Mouse (Mus musculus): ENCODE results near the gene Cela3a. TPM values are rescaled to one million over a fixed set of nuclear protein-coding genes. Genes with fewer than 3 reads are reported as not detected.

The Cela3a gene
- polyA plus RNA-seq, 1 experiment from 2014 or later = not detected

DNA sequence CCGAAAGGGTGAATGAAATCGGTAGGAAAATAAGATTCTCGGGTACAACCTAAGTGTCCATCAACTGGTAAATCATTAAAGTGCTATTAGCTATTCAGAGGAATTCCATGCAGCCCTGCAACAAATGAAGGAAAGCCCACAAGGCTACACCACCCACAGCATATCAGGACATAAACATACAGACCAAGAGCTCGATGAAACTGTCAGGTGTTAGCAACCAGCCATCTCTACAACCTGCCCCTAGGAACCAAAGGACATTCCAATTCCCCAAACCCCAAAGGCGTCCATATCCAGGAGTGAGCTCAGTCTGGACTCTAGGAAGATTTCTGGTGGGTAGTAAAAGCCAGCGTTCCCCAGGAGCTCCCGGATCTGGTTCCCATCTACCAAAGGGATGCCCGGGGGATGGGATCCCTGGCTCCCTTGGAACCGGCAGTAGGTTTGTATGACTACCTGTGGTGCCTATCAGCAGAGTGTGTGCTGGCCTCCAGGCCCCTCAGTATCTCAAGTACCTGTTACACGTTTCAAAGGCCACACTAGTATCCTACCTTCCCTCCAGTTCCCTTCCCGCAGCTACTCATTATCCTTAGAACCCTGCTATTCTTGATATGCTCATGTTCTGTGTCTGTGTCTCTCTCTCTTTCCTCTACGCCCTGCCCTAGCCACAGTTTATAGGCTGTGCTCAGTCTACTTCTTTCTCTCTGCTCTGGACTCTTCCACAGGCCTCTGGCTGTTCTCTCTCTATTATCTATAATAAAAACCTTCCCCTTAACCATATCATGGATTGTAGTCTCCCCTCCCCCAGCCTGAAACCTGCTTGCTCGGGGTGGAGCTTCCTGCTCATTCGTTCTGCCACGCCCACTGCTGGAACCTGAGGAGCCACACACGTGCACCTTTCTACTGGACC lies 28.6 kb downstream of the Cela3a start:
- Histone ChIP-seq H3K36me3 (ENCODE audit: control insufficient read depth, insufficient read depth, low read length) (no peaks in the 10 kb centered on the region), H3K9me3 (ENCODE audit: control insufficient read depth, low read length) (no peaks in the 10 kb centered on the region), H3K4me3 (ENCODE audit: low read depth, low read length) (no peak overlapping the region), H3K4me1 (ENCODE audit: control insufficient read depth, insufficient read depth, low read length) (peaks cover under 1% of the 10 kb centered on the region; the same call in 1 of the 2 replicates), H3K27me3 (replicated peaks; ENCODE audit: control insufficient read depth, insufficient read depth, low read length) (no peaks in the 10 kb centered on the region), H3K27ac (replicated peaks; ENCODE audit: low read depth, low read length) (0 out of 2 replicates have a peak overlapping the region, but pooled peaks have one; percentile 8), H3K4me2 (ENCODE audit: low read depth, low read length) (peak overlapping the region; percentile 16; the same call in 1 of the 2 replicates), H3K9ac (ENCODE audit: low read depth, low read length) (no peak overlapping the region)
- DNase-seq (ENCODE audit: low spot score) (no peak), ATAC-seq (ENCODE audit: low read depth) (peak; percentile 37; the same call in 1 of the 2 replicates)
- 26% methylated on average over 15 of the region's 16 CpGs for WGBS

DNA sequence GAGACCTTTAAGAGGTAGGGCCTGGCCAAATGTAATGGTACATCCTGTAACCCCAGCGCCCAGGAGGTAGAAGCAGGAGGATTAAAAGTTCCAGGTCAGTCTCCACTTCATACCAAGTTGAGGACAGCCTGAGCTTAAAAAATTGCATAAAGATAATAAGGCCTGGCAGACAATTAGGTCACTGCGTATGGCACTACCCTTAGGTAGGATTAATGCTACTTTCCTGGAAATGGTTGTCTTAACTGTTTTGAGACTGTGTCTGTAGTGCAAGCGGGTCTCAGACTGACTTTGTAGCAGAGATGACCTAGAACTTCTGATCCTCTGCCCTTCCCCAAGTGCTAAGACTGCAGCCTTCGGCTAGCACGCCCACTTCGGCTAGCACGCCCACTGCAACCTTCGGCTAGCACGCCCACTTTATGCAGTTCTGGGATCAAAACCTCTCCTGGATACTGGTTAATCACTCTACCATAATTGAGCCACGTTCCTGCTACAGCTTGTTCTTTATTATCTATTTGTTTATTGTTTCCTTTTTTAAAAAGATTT lies 29.8 kb downstream of the Cela3a start:
- no peaks in the 10 kb centered on the region for H3K27me3 ChIP-seq (replicated peaks; ENCODE audit: control insufficient read depth, insufficient read depth, low read length)
- H3K4me2 ChIP-seq (ENCODE audit: low read depth, low read length) = no peak overlapping the region
- H3K27ac ChIP-seq (replicated peaks; ENCODE audit: low read depth, low read length) = no peak overlapping the region
- ATAC-seq (ENCODE audit: low read depth) = no peak
- H3K9ac ChIP-seq (ENCODE audit: low read depth, low read length) = no peak overlapping the region
- H3K9me3 ChIP-seq (ENCODE audit: control insufficient read depth, low read length) = no peaks in the 10 kb centered on the region
- no peak for DNase-seq (ENCODE audit: low spot score)
- H3K4me1 ChIP-seq (ENCODE audit: control insufficient read depth, insufficient read depth, low read length) = peaks cover 9% of the 10 kb centered on the region; the same call in 1 of the 2 replicates
- no peaks in the 10 kb centered on the region for H3K36me3 ChIP-seq (ENCODE audit: control insufficient read depth, insufficient read depth, low read length)
- no peak overlapping the region for H3K4me3 ChIP-seq (ENCODE audit: low read depth, low read length)
- WGBS = 87% methylated on average over 10 of the region's 10 CpGs

DNA sequence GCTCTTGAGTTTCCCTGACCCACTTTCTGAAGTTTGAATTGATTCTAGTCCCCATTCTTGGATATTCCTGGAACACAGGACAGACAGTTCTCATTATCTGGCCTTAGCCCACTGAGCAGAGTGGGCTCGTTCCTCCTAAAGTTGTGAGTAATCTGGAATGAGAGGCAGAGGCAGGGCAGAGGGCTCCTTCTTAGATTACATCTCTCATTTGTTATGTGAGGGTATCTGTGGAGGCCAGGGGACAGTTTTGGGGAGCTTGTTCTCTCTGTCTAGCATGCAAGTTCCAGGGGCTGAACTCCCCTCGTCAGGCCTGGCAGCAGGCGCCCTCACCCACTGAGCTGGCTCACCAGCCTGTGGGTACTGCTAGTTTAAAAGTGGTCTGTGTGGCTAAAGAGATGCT lies 30.5 kb downstream of the Cela3a start:
- no peak overlapping the region for H3K9ac ChIP-seq (ENCODE audit: low read depth, low read length)
- H3K36me3 ChIP-seq (ENCODE audit: control insufficient read depth, insufficient read depth, low read length) = no peaks in the 10 kb centered on the region
- WGBS = 79% methylated on average over 3 of the region's 3 CpGs
- H3K27ac ChIP-seq (replicated peaks; ENCODE audit: low read depth, low read length) = no peak overlapping the region
- DNase-seq (ENCODE audit: low spot score) (no peak), ATAC-seq (ENCODE audit: low read depth) (no peak)
- H3K4me3 ChIP-seq (ENCODE audit: low read depth, low read length) = no peak overlapping the region
- peaks cover 9% of the 10 kb centered on the region; the same call in 1 of the 2 replicates for H3K4me1 ChIP-seq (ENCODE audit: control insufficient read depth, insufficient read depth, low read length)
- H3K27me3 ChIP-seq (replicated peaks; ENCODE audit: control insufficient read depth, insufficient read depth, low read length) = no peaks in the 10 kb centered on the region
- no peak overlapping the region for H3K4me2 ChIP-seq (ENCODE audit: low read depth, low read length)
- no peaks in the 10 kb centered on the region for H3K9me3 ChIP-seq (ENCODE audit: control insufficient read depth, low read length)

DNA sequence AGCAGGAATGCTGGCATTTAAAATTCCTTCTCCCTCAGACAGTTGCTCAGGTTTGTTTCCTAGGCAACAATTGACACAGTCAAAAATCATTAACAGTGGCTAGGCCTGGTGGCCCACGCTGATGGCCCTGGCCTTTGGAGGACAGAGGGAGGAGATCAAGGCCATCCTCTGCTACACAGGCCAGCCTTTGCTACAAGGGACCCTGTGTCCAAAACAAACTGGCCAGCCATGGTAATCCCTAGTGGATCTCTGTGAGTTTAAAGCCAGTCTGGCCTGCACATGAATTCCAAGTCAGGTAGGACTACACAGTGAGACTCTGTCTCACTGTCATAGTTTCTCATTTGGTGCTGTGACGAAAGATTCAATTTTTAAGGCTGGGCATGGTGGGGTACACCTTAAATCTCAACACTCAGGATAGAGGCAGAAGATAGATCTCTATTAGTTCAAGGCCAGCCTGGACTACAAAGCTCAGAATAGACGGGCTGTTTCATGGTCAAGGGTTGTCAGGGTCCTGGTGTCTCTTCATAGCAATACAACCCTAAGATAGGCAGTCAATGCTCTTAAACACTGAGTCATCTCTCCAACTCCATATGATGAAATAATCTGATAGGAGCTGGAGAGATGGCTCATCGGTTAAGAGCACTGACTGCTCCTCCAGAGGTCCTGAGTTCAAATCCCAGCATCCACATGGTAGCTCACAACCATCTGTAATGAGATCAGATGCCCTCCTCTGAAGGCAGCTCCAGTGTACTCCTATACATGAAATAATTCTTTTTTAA lies 31.9 kb downstream of the Cela3a start:
- H3K4me2 ChIP-seq (ENCODE audit: low read depth, low read length) = no peak overlapping the region
- no peak overlapping the region for H3K27ac ChIP-seq (replicated peaks; ENCODE audit: low read depth, low read length)
- no peak for ATAC-seq (ENCODE audit: low read depth)
- H3K27me3 ChIP-seq (replicated peaks; ENCODE audit: control insufficient read depth, insufficient read depth, low read length) = no peaks in the 10 kb centered on the region
- no peak overlapping the region for H3K9ac ChIP-seq (ENCODE audit: low read depth, low read length)
- H3K9me3 ChIP-seq (ENCODE audit: control insufficient read depth, low read length) = no peaks in the 10 kb centered on the region
- H3K36me3 ChIP-seq (ENCODE audit: control insufficient read depth, insufficient read depth, low read length) = no peaks in the 10 kb centered on the region
- no peak for DNase-seq (ENCODE audit: low spot score)
- no peak overlapping the region for H3K4me3 ChIP-seq (ENCODE audit: low read depth, low read length)
- H3K4me1 ChIP-seq (ENCODE audit: control insufficient read depth, insufficient read depth, low read length) = peaks cover 9% of the 10 kb centered on the region; the same call in 1 of the 2 replicates
- 76% methylated on average over 4 of the region's 4 CpGs for WGBS

DNA sequence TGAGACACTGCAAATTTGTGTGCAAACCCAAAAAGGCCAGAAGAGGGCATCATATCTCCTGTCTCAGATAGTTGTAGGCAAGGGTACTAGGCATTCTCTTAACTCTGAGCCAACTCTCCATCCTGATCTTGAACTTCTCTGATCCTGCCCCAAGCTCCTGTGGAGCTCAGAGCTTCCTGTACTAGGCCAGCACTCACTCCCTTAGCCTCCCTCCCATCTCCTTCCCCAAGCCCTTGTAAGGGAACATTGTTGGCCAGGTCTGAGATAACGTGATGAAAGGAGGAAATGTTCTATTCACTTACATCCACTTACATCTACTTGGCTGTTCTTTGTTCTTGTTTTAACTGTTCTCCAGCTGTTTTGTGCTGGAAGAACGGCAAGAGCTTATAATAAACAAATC lies 32.8 kb downstream of the Cela3a start:
- H3K36me3 ChIP-seq (ENCODE audit: control insufficient read depth, insufficient read depth, low read length) = no peaks in the 10 kb centered on the region
- no peak for ATAC-seq (ENCODE audit: low read depth)
- WGBS = 53% methylated on average over 2 of the region's 2 CpGs
- peaks cover 9% of the 10 kb centered on the region; the same call in 1 of the 2 replicates for H3K4me1 ChIP-seq (ENCODE audit: control insufficient read depth, insufficient read depth, low read length)
- H3K4me2 ChIP-seq (ENCODE audit: low read depth, low read length) = no peak overlapping the region
- DNase-seq (ENCODE audit: low spot score) = no peak
- no peak overlapping the region for H3K4me3 ChIP-seq (ENCODE audit: low read depth, low read length)
- H3K27me3 ChIP-seq (replicated peaks; ENCODE audit: control insufficient read depth, insufficient read depth, low read length) = no peaks in the 10 kb centered on the region
- H3K9me3 ChIP-seq (ENCODE audit: control insufficient read depth, low read length) = no peaks in the 10 kb centered on the region
- H3K9ac ChIP-seq (ENCODE audit: low read depth, low read length) = no peak overlapping the region
- no peak overlapping the region for H3K27ac ChIP-seq (replicated peaks; ENCODE audit: low read depth, low read length)

DNA sequence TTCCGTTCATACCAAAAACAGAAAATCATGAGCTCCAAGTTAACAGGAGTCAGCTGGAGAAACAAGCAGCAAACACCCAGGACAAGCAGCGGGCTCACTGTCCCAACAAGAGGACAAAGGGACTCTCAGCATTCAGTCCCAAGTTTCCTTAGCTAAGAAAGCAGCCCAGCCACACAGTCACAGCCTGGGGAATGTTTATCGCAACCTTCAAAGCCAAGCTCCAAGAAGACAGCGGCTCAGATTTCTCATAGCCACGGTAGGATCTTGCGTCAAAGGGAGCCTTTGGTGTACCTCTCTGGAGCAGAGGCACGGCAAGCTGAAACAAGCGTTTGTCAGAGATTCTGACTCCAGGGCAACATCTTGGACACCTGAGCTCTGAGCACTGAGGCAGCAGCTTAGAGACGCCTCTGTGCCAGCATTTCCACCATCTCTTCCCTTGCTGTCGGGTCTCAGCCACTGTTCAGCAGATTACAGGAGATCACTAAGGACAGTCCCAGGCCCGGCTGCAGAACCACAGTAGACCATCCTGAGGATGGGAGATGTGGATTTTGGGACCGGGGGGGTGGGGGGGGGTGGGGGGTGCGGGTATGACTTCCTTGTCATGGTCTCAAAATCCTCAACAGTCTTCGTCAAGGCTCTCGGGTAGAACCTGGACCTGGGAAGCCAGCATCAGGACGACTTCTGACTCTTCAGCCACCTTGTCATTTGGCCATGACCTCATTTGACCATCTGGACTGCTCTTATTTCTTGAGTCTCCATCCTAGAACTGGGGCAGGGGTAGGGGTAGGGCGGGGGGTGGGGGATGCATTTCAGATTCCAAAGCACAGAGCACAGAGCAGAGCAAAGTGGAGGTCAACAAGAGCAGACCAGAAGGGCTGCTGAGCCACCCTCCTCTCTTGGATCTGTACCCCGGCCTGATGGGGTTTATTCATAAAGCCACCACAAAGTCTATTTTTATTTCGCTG lies 34.0 kb downstream of the Cela3a start:
- H3K4me1 ChIP-seq (ENCODE audit: control insufficient read depth, insufficient read depth, low read length) = peaks cover 9% of the 10 kb centered on the region; the same call in 1 of the 2 replicates
- no peak overlapping the region for H3K4me3 ChIP-seq (ENCODE audit: low read depth, low read length)
- H3K4me2 ChIP-seq (ENCODE audit: low read depth, low read length) = peak overlapping the region; percentile 18; the same call in 1 of the 2 replicates
- ATAC-seq (ENCODE audit: low read depth) (peak; percentile 88), DNase-seq (ENCODE audit: low spot score) (peak; percentile 87)
- H3K27ac ChIP-seq (replicated peaks; ENCODE audit: low read depth, low read length) = peak overlapping the region; percentile 72
- H3K36me3 ChIP-seq (ENCODE audit: control insufficient read depth, insufficient read depth, low read length) = no peaks in the 10 kb centered on the region
- H3K9me3 ChIP-seq (ENCODE audit: control insufficient read depth, low read length) = no peaks in the 10 kb centered on the region
- WGBS = 31% methylated on average over 19 of the region's 19 CpGs
- 0 out of 2 replicates have a peak overlapping the region, but pooled peaks have one; percentile 34 for H3K9ac ChIP-seq (ENCODE audit: low read depth, low read length)
- no peaks in the 10 kb centered on the region for H3K27me3 ChIP-seq (replicated peaks; ENCODE audit: control insufficient read depth, insufficient read depth, low read length)

DNA sequence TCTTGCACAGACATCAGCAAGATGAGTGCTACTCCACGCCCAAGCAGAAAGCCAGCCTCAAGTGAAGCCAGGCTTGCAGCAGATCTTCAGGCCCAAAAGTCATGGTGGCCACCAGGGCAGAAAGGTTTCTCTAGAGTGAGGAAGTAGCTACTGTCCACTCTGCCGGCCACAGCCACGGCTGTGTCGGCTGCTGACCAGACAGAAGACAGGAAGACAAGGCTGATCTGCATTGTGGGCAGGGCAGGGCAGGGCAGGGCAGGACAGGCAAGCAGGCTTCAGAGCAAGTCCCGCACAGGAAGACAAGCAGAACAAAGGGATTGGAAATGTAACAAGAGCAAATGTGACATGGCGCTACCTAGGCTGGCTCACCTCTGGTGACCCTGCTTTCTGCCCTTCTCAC lies 35.9 kb downstream of the Cela3a start:
- Histone ChIP-seq H3K4me2 (ENCODE audit: low read depth, low read length) (no peak overlapping the region), H3K4me1 (ENCODE audit: control insufficient read depth, insufficient read depth, low read length) (peaks cover 9% of the 10 kb centered on the region; the same call in 1 of the 2 replicates), H3K27me3 (replicated peaks; ENCODE audit: control insufficient read depth, insufficient read depth, low read length) (no peaks in the 10 kb centered on the region), H3K36me3 (ENCODE audit: control insufficient read depth, insufficient read depth, low read length) (no peaks in the 10 kb centered on the region), H3K27ac (replicated peaks; ENCODE audit: low read depth, low read length) (no peak overlapping the region), H3K9me3 (ENCODE audit: control insufficient read depth, low read length) (no peaks in the 10 kb centered on the region), H3K9ac (ENCODE audit: low read depth, low read length) (no peak overlapping the region), H3K4me3 (ENCODE audit: low read depth, low read length) (no peak overlapping the region)
- ATAC-seq (ENCODE audit: low read depth) (no peak), DNase-seq (ENCODE audit: low spot score) (no peak)
- 51% methylated on average over 6 of the region's 6 CpGs for WGBS
